Mouse (Mus musculus): ENCODE measurements around the gene Gdf11.
A peak's percentile ranks its signal among the peaks of the same experiment; 100 is the strongest.

Gene Gdf11

DNA sequence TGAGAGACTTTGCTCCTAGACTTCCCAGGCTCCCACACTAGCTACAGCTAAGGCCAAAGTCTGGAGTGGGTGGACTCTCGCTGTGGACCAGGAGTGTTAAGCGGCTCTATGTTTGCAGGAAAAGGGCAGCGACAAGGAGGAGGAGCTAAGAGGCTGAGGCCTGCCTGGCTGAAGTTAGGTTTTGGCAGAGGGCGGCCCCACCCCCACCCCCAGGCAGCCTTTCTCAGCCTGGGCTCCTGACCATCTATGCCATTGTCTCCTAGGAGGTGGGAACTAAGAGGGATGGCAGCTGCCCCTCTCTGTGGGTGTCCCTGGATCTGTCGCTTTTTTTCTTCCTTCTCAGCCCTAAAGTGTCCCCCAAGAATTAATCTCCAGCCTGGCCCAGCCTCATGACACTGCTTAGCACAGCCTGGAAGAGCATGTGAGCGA lies 27.7 kb upstream of the Gdf11 start:
- DNase-seq (ENCODE audit: low read depth, low spot score) = no peak

GRCm38 (mm10) chr10:128918246-128918645 lies 26.7 kb upstream of the Gdf11 start:
- DNase-seq (ENCODE audit: low read depth, low spot score) = no peak

GRCm38 (mm10) chr10:128917400-128917799 lies 25.9 kb upstream of the Gdf11 start:
- DNase-seq (ENCODE audit: low read depth, low spot score) = no peak

DNA sequence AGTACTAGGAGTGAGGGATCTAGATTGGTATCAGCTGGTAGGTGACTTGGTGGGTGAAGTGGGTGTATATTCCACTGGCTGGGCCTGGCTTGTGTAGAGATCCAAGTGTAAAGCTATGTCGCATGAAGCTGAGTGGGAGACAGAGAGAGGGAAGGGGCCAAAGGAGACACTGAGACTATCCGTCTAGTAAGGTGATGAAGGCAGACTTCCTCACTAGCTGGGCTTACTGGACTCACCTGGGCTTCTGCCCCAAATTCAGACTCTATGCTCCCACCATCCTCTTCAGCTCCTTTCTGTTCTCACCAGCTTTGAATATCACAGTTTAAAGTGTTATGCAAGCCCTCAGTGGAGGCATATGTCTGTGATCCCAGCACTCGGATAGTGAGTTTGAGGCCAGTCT lies 25.1 kb upstream of the Gdf11 start:
- no peak for DNase-seq (ENCODE audit: low read depth, low spot score)

DNA sequence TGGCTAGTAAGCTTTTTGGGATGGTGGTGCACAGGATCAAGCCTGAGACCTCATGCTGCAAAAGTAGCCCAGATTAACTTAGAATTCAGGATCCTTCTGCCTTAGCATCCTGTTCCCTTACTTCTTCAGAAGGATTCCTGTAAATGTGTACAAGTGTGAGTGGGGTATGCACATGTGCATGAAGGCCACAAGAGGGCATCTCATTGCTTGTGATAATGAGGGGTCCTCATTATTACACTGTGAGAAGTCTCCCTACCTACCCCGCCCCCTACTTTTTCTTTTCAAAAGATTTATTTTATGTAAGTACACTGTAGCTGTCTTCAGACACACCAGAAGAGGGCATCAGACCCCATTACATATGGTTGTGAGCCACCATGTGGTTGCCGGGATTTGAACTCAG lies 24.0 kb upstream of the Gdf11 start:
- DNase-seq (ENCODE audit: low read depth, low spot score) = no peak

GRCm38 (mm10) chr10:128913696-128914095 lies 22.2 kb upstream of the Gdf11 start:
- no peak for DNase-seq (ENCODE audit: low read depth, low spot score)

DNA sequence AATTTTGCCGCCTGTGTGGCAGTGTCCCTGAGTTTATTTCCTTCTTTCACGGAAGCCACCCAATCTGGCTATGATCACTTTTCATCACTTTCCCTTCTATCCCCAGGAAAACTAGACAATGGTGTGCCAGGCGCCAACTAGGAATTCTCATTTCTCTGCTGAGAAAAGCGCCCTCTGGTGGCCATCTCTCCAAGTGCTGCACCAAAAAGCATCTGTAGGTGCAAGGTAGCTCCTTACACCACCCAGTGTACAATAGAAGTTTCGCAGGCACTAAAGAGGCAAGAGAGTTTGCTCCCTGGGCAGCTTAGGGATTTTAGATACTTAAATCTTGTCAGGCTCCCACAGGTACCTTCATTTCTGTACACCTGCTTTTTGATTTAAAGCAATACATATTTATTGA lies 21.7 kb upstream of the Gdf11 start:
- DNase-seq (ENCODE audit: low read depth, low spot score) = peak; percentile 94

- DNase-seq (ENCODE audit: low read depth, low spot score) = no peak
Measured at GRCm38 (mm10) chr10:128912791-128913190, 21.3 kb upstream of the Gdf11 start.

DNA sequence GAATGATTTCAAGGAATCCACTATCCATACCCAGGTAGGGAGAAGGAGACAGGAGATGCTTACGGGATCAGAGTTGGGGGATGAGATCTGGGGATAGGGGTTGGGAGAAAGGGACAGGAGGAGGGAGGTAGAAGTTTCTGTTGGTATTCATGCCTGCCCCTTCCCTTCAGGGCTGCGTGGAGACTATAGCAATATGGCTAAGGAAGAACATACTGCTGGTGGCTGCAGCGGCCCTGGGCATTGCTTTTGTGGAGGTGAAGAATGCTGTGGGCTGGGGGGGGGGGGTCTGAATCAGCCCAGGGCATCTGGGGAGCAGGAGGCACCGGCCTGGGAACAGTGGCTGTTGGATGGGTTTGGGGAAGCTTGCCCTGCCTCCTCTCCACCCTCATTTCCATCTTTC lies 20.8 kb upstream of the Gdf11 start:
- no peak for DNase-seq (ENCODE audit: low read depth, low spot score)

- DNase-seq (ENCODE audit: low read depth, low spot score) = no peak
Measured at GRCm38 (mm10) chr10:128911430-128911829, 19.9 kb upstream of the Gdf11 start.

DNA sequence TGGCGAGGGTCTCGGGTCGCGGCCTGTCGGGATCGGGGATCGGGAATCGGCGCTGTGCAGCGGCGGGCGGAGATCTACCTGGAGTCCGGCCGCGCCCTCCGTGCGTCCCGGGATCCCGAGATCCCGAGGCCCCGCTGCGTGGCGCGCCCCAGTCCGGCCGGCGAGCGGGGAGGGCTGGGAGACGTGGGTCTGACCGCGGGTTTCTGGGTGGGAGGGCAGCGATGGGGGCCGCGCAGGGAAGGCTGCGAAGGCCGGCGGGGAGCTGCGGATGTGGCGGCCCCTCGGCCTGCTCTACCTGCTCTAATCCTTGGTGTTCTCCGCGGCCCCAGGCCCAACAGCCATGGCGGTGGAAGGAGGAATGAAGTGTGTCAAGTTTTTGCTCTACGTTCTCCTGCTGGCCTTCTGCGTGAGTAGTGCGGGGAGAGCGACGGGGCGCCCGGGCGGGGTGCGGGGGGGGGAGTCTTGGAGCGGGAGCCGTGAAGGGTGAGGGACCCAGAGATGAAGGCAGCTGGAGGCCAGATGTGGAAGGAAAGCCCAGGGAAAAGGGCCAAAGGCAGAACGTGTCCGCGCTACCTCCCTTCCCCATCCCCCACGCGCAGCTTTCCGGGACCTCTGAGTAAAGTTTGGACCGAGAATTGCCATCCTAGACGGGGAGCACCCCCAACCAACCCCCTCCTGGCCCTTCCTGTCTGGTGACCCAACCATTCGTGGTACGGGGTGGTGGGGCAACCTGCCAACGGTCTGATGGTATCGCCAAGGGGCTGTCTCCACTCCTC lies 18.7 kb upstream of the Gdf11 start:
- no peak for DNase-seq (ENCODE audit: low read depth, low spot score)

- DNase-seq (ENCODE audit: low read depth, low spot score) = peak; percentile 81
Measured at GRCm38 (mm10) chr10:128909567-128910028, 18.1 kb upstream of the Gdf11 start.

DNA sequence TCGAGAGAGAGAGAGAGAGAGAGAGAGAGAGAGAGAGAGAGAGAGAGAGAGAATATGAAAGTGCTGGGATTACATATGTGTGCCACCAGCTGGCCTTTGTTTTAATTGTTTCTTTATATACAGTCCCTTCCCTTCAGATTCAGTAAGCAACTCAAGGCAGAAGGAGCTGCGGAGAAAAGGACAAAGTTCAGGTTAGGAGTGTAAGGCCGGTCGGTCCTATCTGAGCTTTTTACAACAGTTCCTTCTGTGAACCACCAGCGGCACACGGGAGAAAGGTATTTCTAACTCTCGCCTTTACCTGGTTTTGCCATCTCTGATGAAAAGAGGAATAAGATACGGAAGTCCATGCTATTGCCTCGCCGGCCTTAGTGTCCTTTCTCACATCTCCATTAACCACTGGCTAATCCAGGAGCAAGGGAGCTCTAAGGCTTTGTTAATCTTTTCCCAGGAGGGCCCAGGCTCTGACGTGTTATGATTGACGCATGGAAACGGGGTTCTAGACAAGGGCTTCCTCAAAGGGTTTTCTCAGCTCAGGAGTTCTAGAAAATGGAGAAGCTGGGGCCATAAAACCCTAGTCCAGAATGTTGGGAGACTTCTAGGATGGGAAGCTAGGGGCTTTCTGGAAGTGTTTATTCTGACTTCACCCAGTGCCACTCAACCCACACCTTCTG lies 17.4 kb upstream of the Gdf11 start:
- no peak for DNase-seq (ENCODE audit: low read depth, low spot score)

- DNase-seq (ENCODE audit: low read depth, low spot score) = no peak
Measured at GRCm38 (mm10) chr10:128904812-128905211, 13.3 kb upstream of the Gdf11 start.

DNA sequence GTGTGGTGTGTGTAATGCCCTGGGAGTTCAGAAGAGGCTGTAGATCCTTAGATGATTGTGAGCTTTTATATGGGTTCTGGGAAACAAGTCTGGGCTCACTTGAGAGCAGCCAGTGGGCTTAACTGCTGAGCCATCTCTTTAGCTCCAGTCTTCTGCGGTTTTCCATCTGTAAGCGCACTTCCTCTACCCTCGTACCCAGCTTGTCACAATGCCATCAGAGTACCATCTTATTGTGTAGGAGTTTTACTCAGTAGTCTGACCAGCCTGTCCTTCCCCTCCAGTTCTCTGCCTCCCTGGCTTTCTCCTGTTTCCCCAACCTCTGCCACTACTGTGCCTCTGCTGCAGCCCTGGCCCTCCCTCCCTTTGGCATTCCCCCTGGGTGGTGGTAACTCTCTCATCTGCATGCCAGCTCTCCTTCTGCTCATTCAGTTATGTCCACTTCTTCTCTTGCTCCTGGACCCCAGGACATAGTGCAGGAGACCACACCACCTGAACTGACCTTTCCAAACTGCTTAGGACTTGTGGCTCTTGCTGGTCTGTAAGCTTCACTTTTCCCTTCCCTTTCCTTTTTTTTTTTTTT lies 11.0 kb upstream of the Gdf11 start:
- no peak for DNase-seq (ENCODE audit: low read depth, low spot score)

- peak; percentile 52 for DNase-seq (ENCODE audit: low read depth, low spot score)
Measured at GRCm38 (mm10) chr10:128901409-128901808, 9.9 kb upstream of the Gdf11 start.

- peak; percentile 86 for DNase-seq (ENCODE audit: low read depth, low spot score)
Measured at GRCm38 (mm10) chr10:128900698-128901097, 9.2 kb upstream of the Gdf11 start, which contains the start of gene Cd63. Gene Cd63 (plus strand): TSS chr10:128900989.

GRCm38 (mm10) chr10:128899759-128900490 lies 8.4 kb upstream of the Gdf11 start:
- no peak for DNase-seq (ENCODE audit: low read depth, low spot score)

DNA sequence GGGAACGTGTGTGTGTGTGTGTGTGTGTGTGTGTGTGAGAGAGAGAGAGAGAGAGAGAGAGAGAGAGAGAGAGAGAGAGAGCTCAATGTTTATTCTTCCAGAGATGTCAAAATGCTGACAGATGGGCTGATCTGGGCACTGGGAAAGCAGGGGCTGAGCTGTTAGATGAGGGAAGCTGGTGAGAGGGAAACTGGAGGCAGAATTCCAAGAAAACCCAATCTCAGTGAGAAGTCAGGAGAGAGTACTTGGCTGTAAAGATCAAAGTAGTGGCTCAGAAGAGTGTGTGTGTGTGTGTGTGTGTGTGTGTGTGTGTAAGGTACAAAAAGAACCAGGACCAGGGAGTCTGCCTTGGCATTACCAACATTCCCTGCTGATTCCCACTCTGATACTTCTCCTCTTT lies 6.0 kb upstream of the Gdf11 start:
- no peak for DNase-seq (ENCODE audit: low read depth, low spot score)

DNA sequence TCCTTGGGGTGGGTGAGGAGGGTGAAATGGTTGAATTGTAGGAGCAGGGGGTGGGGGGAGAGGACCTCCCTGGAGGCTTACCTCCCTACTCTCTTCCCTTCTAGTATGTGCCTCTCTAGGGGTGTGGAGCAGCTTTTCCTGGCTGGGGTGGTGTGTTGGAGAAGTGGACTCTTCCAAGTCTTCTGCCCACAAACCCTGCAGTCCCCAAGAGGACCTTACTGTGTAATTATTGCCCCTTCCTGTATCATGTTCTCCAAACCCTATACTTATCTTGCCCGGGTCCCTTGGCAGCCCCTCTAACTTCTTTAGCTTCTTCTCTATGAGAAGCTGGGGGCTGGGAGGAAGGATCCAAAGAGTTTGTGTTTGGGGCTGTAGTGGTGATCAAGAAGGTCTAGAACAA lies 5.3 kb upstream of the Gdf11 start:
- no peak for DNase-seq (ENCODE audit: low read depth, low spot score)

DNA sequence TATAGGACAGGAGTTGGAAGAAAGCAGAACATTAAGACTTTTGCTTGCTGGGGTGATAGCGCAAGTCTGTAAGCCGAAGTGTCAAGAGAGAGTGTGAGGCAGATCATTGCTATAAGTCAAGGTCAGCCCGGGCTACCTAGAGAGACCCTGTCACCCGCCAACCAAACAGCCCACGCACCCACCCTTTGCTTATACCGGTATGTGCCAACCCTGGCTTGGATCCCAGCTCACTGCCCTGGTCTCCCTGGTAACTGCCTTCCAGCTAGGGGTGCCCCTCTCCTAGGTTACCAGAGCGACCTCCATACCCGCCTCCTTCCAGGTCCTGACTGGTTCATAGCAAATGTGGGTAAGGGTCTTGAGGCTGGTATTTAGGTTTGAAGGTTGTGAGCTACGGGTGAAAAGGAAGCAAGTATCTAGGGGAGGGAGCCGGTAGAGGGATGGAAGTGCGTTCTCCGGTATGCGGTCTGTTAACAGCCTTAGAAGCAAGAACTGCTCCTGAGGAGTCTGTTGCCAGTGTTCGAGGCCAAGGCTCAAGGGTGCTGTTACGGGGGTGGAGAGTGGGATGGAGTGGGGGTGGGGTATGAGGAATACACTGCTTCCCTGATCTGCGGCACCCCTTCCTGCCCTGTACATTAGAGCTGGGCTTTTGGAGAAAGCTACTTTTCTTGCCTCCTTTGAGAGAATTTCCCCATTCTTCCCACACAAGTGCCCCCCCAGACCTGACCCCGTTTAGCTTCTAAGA lies 4.6 kb upstream of the Gdf11 start:
- peak; percentile 34 for DNase-seq (ENCODE audit: low read depth, low spot score)

Measured in ES-CJ7 (cell line).